Mouse (Mus musculus): ENCODE measurements at regions not wholly inside any gene's neighbourhood (a gene's known extent, or its start where the extent isn't known, plus 50 kb on each side); places are given as distances from the start of the nearest gene placed in this dataset.
A peak's percentile ranks its signal among the peaks of the same experiment; 100 is the strongest.

- no peak overlapping the region for H3K4me3 ChIP-seq (replicated peaks; ENCODE audit: extremely low read depth, low read depth, low read length)
- no peak for DNase-seq
- WGBS, result 76% methylated on average over 3 of the region's 3 CpGs
- H3K4me1 ChIP-seq (ENCODE audit: control insufficient read depth, insufficient read depth, low read length), result no peaks in the 10 kb centered on the region
- TF ChIP-seq CTCF (IDR thresholded peaks at IDR 0.05; ENCODE audit: insufficient read depth, low read length), result no peak
- no peak for TF ChIP-seq POLR2A (IDR thresholded peaks at IDR 0.05; ENCODE audit: borderline replicate concordance, extremely low read depth, low read depth, low read length)
Measured at GRCm38 (mm10) chr15:42901782-42902181, 2767.6 kb downstream of the 9330182O14Rik start.

GRCm38 (mm10) chr15:42911357-42911756, 2777.2 kb downstream of the 9330182O14Rik start:
- H3K4me1 ChIP-seq (ENCODE audit: control insufficient read depth, insufficient read depth, low read length), result no peaks in the 10 kb centered on the region
- H3K4me3 ChIP-seq (replicated peaks; ENCODE audit: extremely low read depth, low read depth, low read length), result no peak overlapping the region
- TF ChIP-seq POLR2A (IDR thresholded peaks at IDR 0.05; ENCODE audit: borderline replicate concordance, extremely low read depth, low read depth, low read length), result no peak
- TF ChIP-seq CTCF (IDR thresholded peaks at IDR 0.05; ENCODE audit: insufficient read depth, low read length), result no peak
- WGBS, result 74% methylated on average over 2 of the region's 2 CpGs
- no peak for DNase-seq

DNA sequence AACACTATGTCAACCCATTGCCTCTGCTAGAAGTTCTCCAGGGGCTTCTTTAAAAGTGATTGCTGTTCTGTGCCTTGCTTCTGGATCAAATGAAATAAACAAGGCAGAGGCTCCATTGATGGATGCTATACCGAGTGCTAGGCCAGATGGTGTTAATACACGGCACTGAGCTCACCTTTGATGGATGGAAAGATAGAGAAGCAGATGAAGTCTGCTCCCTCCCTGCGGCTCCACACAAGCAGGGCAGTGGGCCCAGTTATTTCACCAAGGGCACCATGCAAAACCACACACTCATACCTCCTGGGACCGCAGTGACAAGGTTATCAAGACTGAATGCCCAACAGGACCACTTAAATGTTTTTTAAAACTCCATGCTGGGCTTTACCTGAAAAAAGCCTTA, 2778.7 kb downstream of the 9330182O14Rik start:
- no peak for TF ChIP-seq POLR2A (IDR thresholded peaks at IDR 0.05; ENCODE audit: borderline replicate concordance, extremely low read depth, low read depth, low read length)
- Histone ChIP-seq H3K4me1 (ENCODE audit: control insufficient read depth, insufficient read depth, low read length) (no peaks in the 10 kb centered on the region), H3K4me3 (replicated peaks; ENCODE audit: extremely low read depth, low read depth, low read length) (no peak overlapping the region)
- DNase-seq, result no peak
- 61% methylated on average over 4 of the region's 4 CpGs for WGBS

- no peak for TF ChIP-seq POLR2A (IDR thresholded peaks at IDR 0.05; ENCODE audit: borderline replicate concordance, extremely low read depth, low read depth, low read length)
- no peak for TF ChIP-seq CTCF (IDR thresholded peaks at IDR 0.05; ENCODE audit: insufficient read depth, low read length)
- WGBS, result 56% methylated on average over 2 of the region's 2 CpGs
- DNase-seq, result no peak
- Histone ChIP-seq H3K4me3 (replicated peaks; ENCODE audit: extremely low read depth, low read depth, low read length) (no peak overlapping the region), H3K4me1 (ENCODE audit: control insufficient read depth, insufficient read depth, low read length) (no peaks in the 10 kb centered on the region)
Measured at GRCm38 (mm10) chr15:42913285-42913684, 2779.1 kb downstream of the 9330182O14Rik start.

- Histone ChIP-seq H3K4me3 (replicated peaks; ENCODE audit: extremely low read depth, low read depth, low read length) (no peak overlapping the region), H3K4me1 (ENCODE audit: control insufficient read depth, insufficient read depth, low read length) (no peaks in the 10 kb centered on the region)
- DNase-seq, result peak; percentile 26
- 6% methylated on average over 3 of the region's 3 CpGs for WGBS
- TF ChIP-seq POLR2A (IDR thresholded peaks at IDR 0.05; ENCODE audit: borderline replicate concordance, extremely low read depth, low read depth, low read length), result no peak
- peak; percentile 75 for TF ChIP-seq CTCF (IDR thresholded peaks at IDR 0.05; ENCODE audit: insufficient read depth, low read length)
Measured at GRCm38 (mm10) chr15:42914099-42914498, 2779.9 kb downstream of the 9330182O14Rik start.

GRCm38 (mm10) chr15:42915195-42915594, 2781.0 kb downstream of the 9330182O14Rik start:
- 85% methylated on average over 11 of the region's 11 CpGs for WGBS
- DNase-seq, result no peak
- TF ChIP-seq POLR2A (IDR thresholded peaks at IDR 0.05; ENCODE audit: borderline replicate concordance, extremely low read depth, low read depth, low read length), result no peak
- no peak for TF ChIP-seq CTCF (IDR thresholded peaks at IDR 0.05; ENCODE audit: insufficient read depth, low read length)
- Histone ChIP-seq H3K4me3 (replicated peaks; ENCODE audit: extremely low read depth, low read depth, low read length) (no peak overlapping the region), H3K4me1 (ENCODE audit: control insufficient read depth, insufficient read depth, low read length) (no peaks in the 10 kb centered on the region)

GRCm38 (mm10) chr15:42921618-42922017, 2787.5 kb downstream of the 9330182O14Rik start:
- no peaks in the 10 kb centered on the region for H3K4me1 ChIP-seq (ENCODE audit: control insufficient read depth, insufficient read depth, low read length)
- no peak overlapping the region for H3K4me3 ChIP-seq (replicated peaks; ENCODE audit: extremely low read depth, low read depth, low read length)
- no peak for DNase-seq
- 53% methylated on average over 3 of the region's 3 CpGs for WGBS
- no peak for TF ChIP-seq CTCF (IDR thresholded peaks at IDR 0.05; ENCODE audit: insufficient read depth, low read length)
- TF ChIP-seq POLR2A (IDR thresholded peaks at IDR 0.05; ENCODE audit: borderline replicate concordance, extremely low read depth, low read depth, low read length), result no peak

DNA sequence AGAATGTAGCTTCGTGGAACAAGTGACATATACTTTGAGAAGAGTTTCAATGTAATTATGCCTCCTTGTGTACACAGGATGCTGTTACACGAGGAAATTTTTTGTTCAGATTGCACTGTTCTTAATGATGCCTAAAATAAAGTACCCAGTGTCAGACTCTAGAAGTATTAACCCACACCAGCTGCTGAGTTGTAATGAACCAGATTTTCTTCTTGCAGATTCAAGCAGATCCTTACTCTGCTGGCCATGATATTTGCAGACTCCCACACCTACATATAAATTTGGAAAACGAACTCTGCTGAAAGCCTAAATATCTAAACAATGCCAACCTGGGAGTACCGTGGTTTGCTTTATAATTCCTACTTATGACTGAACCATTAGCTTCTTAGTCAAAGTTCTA, 2794.2 kb downstream of the 9330182O14Rik start:
- H3K4me1 ChIP-seq (ENCODE audit: control insufficient read depth, insufficient read depth, low read length), result no peaks in the 10 kb centered on the region
- H3K4me3 ChIP-seq (replicated peaks; ENCODE audit: extremely low read depth, low read depth, low read length), result no peak overlapping the region
- no peak for DNase-seq
- WGBS, result 67% methylated on average over 4 of the region's 4 CpGs
- no peak for TF ChIP-seq POLR2A (IDR thresholded peaks at IDR 0.05; ENCODE audit: borderline replicate concordance, extremely low read depth, low read depth, low read length)
- no peak for TF ChIP-seq CTCF (IDR thresholded peaks at IDR 0.05; ENCODE audit: insufficient read depth, low read length)

- TF ChIP-seq CTCF (IDR thresholded peaks at IDR 0.05; ENCODE audit: insufficient read depth, low read length) (no peak), POLR2A (IDR thresholded peaks at IDR 0.05; ENCODE audit: borderline replicate concordance, extremely low read depth, low read depth, low read length) (no peak)
- Histone ChIP-seq H3K4me1 (ENCODE audit: control insufficient read depth, insufficient read depth, low read length) (no peaks in the 10 kb centered on the region), H3K4me3 (replicated peaks; ENCODE audit: extremely low read depth, low read depth, low read length) (no peak overlapping the region)
- 51% methylated on average over 1 of the region's 1 CpGs for WGBS
- DNase-seq, result no peak
Measured at GRCm38 (mm10) chr15:42944610-42945009, 2810.4 kb downstream of the 9330182O14Rik start.

- no peak for DNase-seq
- TF ChIP-seq POLR2A (IDR thresholded peaks at IDR 0.05; ENCODE audit: borderline replicate concordance, extremely low read depth, low read depth, low read length) (no peak), CTCF (IDR thresholded peaks at IDR 0.05; ENCODE audit: insufficient read depth, low read length) (no peak)
- WGBS, result 39% methylated on average over 4 of the region's 4 CpGs
Measured at GRCm38 (mm10) chr15:42955167-42955566, 2821.0 kb downstream of the 9330182O14Rik start.

More at GRCm38 (mm10) chr15:42955167-42955566, 2821.0 kb downstream of the 9330182O14Rik start:
- Histone ChIP-seq H3K4me1 (ENCODE audit: control insufficient read depth, insufficient read depth, low read length) (no peaks in the 10 kb centered on the region), H3K4me3 (replicated peaks; ENCODE audit: extremely low read depth, low read depth, low read length) (no peak overlapping the region)
